Mouse (Mus musculus): ENCODE measurements around the gene Zfp385c.
"Not testable (repeated sequence)": the region's sequence is repeated elsewhere in the genome, so short reads cannot be mapped to it uniquely, and the experiment has no call there.

The Zfp385c gene

DNA sequence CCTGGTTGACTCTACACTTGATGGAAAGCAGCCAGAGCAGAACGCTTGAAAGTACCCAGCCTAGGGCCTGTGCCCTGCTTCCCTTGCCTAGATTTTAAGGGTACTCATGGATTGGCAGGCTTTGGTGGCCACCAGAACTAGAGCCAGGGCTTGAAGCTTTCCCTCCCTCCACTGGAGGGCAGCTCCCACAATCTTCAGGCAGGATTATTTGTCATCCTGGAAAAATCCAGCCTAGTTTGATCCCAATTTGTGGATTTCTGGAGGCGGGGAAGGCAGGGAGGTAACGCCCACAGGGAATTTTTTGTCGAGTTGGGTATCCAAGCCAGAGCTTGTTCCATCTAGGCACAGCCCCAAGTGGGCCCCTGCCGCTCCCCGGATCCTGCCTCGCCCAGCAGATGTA is 1.9 kb downstream of the Zfp385c start:
- no peak for DNase-seq (ENCODE audit: extremely low read depth, low read depth, low spot score)

GRCm38 (mm10) chr11:100688443-100688842 is 3.8 kb downstream of the Zfp385c start:
- DNase-seq (ENCODE audit: extremely low read depth, low read depth, low spot score) = no peak

DNA sequence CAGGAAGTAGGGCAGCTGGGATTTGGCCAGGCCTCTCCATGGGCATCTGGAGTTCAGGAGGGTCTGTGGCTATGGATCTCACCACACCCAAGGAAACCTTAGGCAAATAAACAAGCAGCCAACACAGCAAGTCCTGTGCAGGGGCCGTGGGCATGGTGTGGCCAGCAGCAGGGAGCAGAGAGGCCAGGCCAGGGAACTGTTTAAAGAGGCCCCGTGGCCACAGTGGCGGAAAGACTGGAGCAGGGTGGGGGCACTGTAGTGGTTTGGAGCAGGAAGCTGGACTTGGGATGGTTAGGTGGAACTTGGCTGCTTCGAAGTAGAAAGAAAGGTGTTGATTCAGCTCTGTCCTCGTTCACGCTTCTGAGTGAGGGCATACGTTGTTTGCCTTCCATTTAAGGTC is 5.0 kb downstream of the Zfp385c start:
- DNase-seq (ENCODE audit: extremely low read depth, low read depth, low spot score) = no peak

DNA sequence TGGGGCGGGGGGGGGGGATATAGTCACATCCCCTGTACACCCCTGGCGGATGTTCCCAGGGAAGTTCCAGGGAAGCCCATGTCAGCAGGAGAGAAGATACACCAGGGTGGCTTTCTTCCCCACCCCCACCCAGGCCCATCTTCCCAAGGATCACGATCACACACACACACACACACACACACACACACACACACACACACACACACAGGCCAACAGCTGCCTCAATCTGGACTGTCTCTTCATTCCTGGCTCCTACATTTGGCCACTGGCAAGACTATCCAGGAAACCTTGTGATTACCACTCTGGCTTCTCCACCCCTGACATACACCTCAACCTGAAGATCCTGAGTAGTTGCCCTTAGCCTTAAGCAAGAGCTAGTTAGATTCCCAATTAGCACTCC is 6.9 kb downstream of the Zfp385c start:
- DNase-seq (ENCODE audit: extremely low read depth, low read depth, low spot score) = no peak

GRCm38 (mm10) chr11:100684084-100684483 is 8.2 kb downstream of the Zfp385c start:
- DNase-seq (ENCODE audit: extremely low read depth, low read depth, low spot score) = no peak

- DNase-seq (ENCODE audit: extremely low read depth, low read depth, low spot score) = no peak
Observed at GRCm38 (mm10) chr11:100682526-100682925, 9.7 kb downstream of the Zfp385c start.

GRCm38 (mm10) chr11:100681826-100682225 is 10.4 kb downstream of the Zfp385c start:
- DNase-seq (ENCODE audit: extremely low read depth, low read depth, low spot score) = no peak

DNA sequence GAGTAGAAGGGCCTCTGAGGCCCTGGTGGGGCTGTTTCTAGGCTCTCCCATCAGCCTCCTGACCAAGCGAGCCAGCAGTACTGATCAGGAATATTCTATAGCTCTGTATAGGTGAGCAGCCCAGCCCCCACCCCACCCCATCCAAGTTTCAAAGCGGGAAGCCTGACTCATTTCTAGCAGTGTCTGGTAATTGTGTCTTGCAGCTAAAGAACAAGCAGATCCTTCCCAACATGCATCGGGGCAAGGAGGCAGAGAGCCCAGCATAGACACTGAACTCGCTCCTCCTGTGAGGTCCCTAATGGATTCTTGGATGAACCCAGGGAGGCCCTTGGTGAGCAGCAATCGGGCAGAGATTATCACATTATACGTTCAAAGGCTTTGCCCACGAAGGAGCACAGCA is 14.4 kb downstream of the Zfp385c start:
- no peak for DNase-seq (ENCODE audit: extremely low read depth, low read depth, low spot score)

DNA sequence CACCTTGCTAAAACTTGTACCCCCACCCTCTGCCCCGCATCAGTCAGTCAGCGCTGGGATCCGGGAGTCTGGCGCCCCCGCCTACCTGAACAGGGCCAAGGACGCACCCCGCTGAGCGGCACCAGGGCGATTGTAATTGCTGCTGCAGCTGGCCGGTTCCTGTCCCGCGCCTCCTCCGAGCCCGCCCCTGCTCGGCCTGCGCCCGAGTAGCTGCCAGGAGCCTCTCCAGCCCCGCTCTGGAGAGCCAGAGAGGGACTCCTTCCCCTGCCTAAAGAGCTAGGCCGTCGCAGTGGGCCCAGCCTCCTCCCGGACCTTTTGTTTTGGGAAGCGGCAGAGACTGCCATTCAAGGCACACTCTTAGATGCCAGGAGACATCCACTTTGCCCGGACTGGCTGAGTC is 19.1 kb downstream of the Zfp385c start:
- DNase-seq (ENCODE audit: extremely low read depth, low read depth, low spot score) = no peak

GRCm38 (mm10) chr11:100671956-100672355 is 20.3 kb downstream of the Zfp385c start:
- no peak for DNase-seq (ENCODE audit: extremely low read depth, low read depth, low spot score)

DNA sequence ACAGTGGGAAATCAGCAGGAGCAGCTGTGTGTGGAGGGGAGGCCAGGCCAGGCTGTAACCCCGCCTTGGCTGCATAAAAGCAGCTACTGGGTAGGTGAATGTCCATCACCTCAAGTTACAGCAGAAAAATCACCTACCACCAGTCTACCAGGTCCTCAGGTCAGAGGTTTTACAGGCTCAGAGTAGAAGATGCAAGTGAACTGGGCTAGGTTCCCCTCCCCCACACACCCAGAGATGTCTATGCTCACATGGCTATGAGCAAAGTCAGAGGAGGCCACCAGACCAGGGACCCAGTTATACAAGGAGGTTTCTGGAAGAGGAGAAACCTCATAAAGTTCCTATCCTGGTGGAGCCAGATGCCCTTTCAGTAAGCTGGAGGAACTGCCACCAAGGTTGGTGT is 21.2 kb downstream of the Zfp385c start:
- DNase-seq (ENCODE audit: extremely low read depth, low read depth, low spot score) = no peak

GRCm38 (mm10) chr11:100659806-100660205 is 32.4 kb downstream of the Zfp385c start:
- no peak for DNase-seq (ENCODE audit: extremely low read depth, low read depth, low spot score)

DNA sequence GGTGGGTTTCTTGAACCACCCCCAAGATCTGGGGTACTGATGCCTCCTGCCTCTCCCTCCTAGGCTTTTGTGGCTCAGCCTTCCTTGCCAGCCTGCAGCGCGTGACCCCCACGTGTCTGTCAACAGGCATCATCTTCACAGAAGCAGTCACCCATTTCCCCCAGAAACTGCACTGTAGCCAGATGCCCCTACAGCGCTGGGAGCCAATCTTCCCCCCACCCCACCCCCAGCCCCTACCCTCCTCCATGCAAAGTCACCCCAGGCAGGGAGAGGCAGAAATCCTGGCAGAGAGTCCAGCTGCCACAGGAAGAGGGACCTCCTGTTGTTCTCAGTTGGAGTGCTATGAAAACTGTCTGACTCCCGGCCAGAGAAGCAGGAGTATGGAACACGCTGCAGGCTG is 35.8 kb downstream of the Zfp385c start:
- no peak for DNase-seq (ENCODE audit: extremely low read depth, low read depth, low spot score)

- DNase-seq (ENCODE audit: extremely low read depth, low read depth, low spot score) = not testable (repeated sequence)
Observed at GRCm38 (mm10) chr11:100655589-100655988, 36.7 kb downstream of the Zfp385c start.

DNA sequence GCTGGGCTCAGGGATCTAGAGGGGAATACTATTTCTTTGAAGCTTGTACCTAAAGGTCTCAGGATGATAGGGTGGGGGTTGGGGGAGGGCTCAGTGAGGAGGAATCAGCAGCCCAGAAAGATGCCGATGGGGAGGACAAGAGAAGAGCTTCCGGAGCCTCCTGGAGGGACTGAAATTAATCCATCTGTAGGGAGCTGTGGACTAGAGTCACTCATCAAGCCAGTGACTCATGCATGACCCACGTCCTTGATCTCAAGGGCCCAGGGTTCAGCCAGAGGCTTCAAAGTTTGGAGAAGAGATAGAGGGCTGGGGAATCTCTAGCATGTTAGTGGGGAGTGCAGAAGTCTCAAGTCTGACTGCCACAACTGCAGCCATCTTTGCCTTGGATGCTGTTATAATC is 40.5 kb downstream of the Zfp385c start:
- no peak for DNase-seq (ENCODE audit: extremely low read depth, low read depth, low spot score)

DNA sequence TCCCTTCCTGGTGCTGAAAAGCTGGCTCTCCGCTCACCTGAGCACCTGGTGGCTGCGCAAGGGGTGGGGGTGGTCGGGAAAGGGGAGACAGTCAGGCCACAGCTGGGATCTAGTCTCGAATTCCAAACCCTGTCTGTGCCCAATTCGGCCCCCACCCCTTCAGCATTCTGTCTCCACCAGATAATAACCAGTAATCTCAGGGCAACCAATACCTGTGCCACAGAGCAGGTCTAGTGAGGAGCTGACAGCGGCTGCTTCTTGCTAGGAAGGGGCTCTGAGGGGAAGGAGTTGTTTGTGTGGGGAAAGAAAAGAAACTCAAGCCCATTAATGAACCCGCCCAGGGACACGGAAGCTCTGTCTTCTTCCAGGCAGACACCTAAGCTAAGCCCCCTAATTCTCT is 41.0 kb downstream of the Zfp385c start:
- DNase-seq (ENCODE audit: extremely low read depth, low read depth, low spot score) = no peak

GRCm38 (mm10) chr11:100648405-100648804 is 43.9 kb downstream of the Zfp385c start:
- DNase-seq (ENCODE audit: extremely low read depth, low read depth, low spot score) = no peak

DNA sequence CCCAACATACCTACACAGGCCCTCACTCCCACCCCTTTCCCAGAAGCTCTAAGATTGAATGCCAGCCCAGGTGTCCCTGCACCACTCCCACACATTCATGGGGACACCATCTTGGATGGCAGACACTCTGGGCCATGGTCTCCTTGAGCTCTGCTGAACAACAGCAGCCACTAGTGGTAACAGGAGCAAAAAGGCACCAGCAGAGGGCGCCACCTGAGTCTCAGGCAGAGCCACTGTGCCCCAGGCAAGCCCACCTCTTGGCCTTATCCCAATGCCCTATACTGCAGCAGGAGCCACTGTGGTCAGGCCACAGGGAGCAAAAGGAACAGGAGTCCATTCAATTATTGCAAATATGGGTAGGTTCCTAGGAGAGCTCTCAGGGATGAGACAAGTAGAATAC is 46.0 kb downstream of the Zfp385c start:
- no peak for DNase-seq (ENCODE audit: extremely low read depth, low read depth, low spot score)

GRCm38 (mm10) chr11:100643612-100644575 is 48.4 kb downstream of the Zfp385c start:
- DNase-seq (ENCODE audit: extremely low read depth, low read depth, low spot score) = no peak

- DNase-seq (ENCODE audit: extremely low read depth, low read depth, low spot score) = no peak
Observed at GRCm38 (mm10) chr11:100640159-100640906, 51.9 kb downstream of the Zfp385c start.

DNA sequence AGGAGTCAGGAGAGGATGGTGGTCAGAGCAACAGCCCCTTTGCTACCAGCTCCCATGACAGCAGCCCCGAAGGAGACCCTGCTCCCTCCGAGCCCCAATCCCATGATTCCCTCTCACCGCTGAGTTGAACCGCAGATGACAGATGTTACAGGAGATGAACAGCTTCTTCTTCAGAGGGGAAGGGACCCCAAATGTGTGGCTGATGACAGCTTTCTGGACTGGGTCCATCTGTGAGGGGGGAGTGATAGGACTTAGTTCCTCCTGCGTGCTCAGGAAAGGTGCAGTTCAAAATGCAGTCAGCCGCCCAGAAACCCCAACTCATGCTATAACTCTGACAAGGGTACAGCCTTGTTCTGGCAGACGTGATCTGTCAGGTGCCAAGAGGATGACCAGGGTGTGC is 57.7 kb downstream of the Zfp385c start:
- DNase-seq (ENCODE audit: extremely low read depth, low read depth, low spot score) = no peak

- no peak for DNase-seq (ENCODE audit: extremely low read depth, low read depth, low spot score)
Observed at GRCm38 (mm10) chr11:100628862-100629352, 63.3 kb downstream of the Zfp385c start.

Measured in fat pad, adult 2 months (tissue).